Comparison of ENCODE assay signal across 8 mouse cellular contexts in genomic region chr10:59089861-59090621, GRCm38 (mm10).
DNase-seq lines count a peak whose midpoint lies in the region; ATAC-seq lines count a peak whose summit lies in the region.

No protein-coding gene starts in this region.

- WGBS in embryonic facial prominence, embryonic 11.5 days = 75% methylated on average over 14 of the region's 14 CpGs
- 81% methylated on average over 14 of the region's 14 CpGs for WGBS in embryonic facial prominence, embryonic 10.5 days
- 38% methylated on average over 14 of the region's 14 CpGs for WGBS in midbrain, embryonic 16.5 days

- H3K9me3 ChIP-seq in embryonic facial prominence, embryonic 11.5 days (replicated peaks; ENCODE audit: control insufficient read depth, low read length) = no peaks in the 10 kb centered on the region
- no peaks in the 10 kb centered on the region for H3K9me3 ChIP-seq in embryonic facial prominence, embryonic 10.5 days
- no peaks in the 10 kb centered on the region for H3K9me3 ChIP-seq in midbrain, embryonic 16.5 days (replicated peaks; ENCODE audit: control insufficient read depth, low read length, poor library complexity, severe bottlenecking)

- H3K9ac ChIP-seq in embryonic facial prominence, embryonic 11.5 days (replicated peaks; ENCODE audit: low read length) = no peak overlapping the region
- no peak overlapping the region for H3K9ac ChIP-seq in midbrain, embryonic 16.5 days (ENCODE audit: low read depth, low read length)

- H3K4me3 ChIP-seq in embryonic facial prominence, embryonic 11.5 days (ENCODE audit: low read depth, low read length) = no peak overlapping the region
- H3K4me3 ChIP-seq in embryonic facial prominence, embryonic 10.5 days = no peak overlapping the region
- H3K4me3 ChIP-seq in midbrain, embryonic 16.5 days (ENCODE audit: low read depth, low read length) = no peak overlapping the region

- H3K27ac ChIP-seq in embryonic facial prominence, embryonic 11.5 days (replicated peaks; ENCODE audit: low read depth, low read length) = no peak overlapping the region
- H3K27ac ChIP-seq in embryonic facial prominence, embryonic 10.5 days (replicated peaks) = no peak overlapping the region
- H3K27ac ChIP-seq in midbrain, embryonic 16.5 days (ENCODE audit: low read length) = peak overlapping the region; percentile 75

- no peaks in the 10 kb centered on the region for H3K36me3 ChIP-seq in embryonic facial prominence, embryonic 11.5 days (replicated peaks; ENCODE audit: control insufficient read depth, insufficient read depth, low read depth, low read length)
- no peaks in the 10 kb centered on the region for H3K36me3 ChIP-seq in embryonic facial prominence, embryonic 10.5 days (replicated peaks)
- no peaks in the 10 kb centered on the region for H3K36me3 ChIP-seq in midbrain, embryonic 16.5 days (ENCODE audit: control insufficient read depth, insufficient read depth, low read length)

- no peak overlapping the region for H3K4me2 ChIP-seq in embryonic facial prominence, embryonic 11.5 days (ENCODE audit: low read depth, low read length)
- peak overlapping the region; percentile 1; the same call in 1 of the 2 replicates for H3K4me2 ChIP-seq in midbrain, embryonic 16.5 days (ENCODE audit: low read length)

- H3K27me3 ChIP-seq in embryonic facial prominence, embryonic 11.5 days (ENCODE audit: control insufficient read depth, insufficient read depth, low read length) = no peaks in the 10 kb centered on the region
- H3K27me3 ChIP-seq in embryonic facial prominence, embryonic 10.5 days (replicated peaks; ENCODE audit: low read depth, poor library complexity, severe bottlenecking) = no peaks in the 10 kb centered on the region; the same call in 1 of the 2 replicates
- no peaks in the 10 kb centered on the region for H3K27me3 ChIP-seq in midbrain, embryonic 16.5 days (ENCODE audit: control insufficient read depth, insufficient read depth, low read depth, low read length)

- ATAC-seq in embryonic facial prominence, embryonic 11.5 days (replicated peaks; ENCODE audit: insufficient number of reproducible peaks, low FRiP score, low TSS enrichment, low read depth) = peak; percentile 85
- peak; percentile 94 for ATAC-seq in midbrain, embryonic 16.5 days

- no peaks in the 10 kb centered on the region for H3K4me1 ChIP-seq in embryonic facial prominence, embryonic 11.5 days (ENCODE audit: control insufficient read depth, insufficient read depth, low read length)
- peaks cover 16% of the 10 kb centered on the region for H3K4me1 ChIP-seq in embryonic facial prominence, embryonic 10.5 days
- peaks cover 41% of the 10 kb centered on the region for H3K4me1 ChIP-seq in midbrain, embryonic 16.5 days (ENCODE audit: control insufficient read depth, insufficient read depth, low read length)

- DNase-seq in embryonic facial prominence, embryonic 11.5 days (ENCODE audit: low spot score) = peak; percentile 6
- DNase-seq in embryonic facial prominence, embryonic 10.5 days (ENCODE audit: low spot score) = no peak
- peak; percentile 30 for DNase-seq in embryo, embryonic 11.5 days (ENCODE audit: low read depth, low spot score)
- DNase-seq in kidney, postnatal 10 days = peak; percentile 45
- DNase-seq in thymus, postnatal 4 days = no peak
- DNase-seq in cerebellum, adult 11 months = no peak
- DNase-seq in gastrocnemius, adult 18-20 months (ENCODE audit: low spot score) = no peak

Comparison
In these comparisons a context has a peak if more than half of its experiments do, and no peak if none do; other contexts are left out.
1. DNase-seq: peak in embryonic facial prominence, embryonic 11.5 days (single experiment), embryo, embryonic 11.5 days (single experiment) and kidney, postnatal 10 days (single experiment); none in embryonic facial prominence, embryonic 10.5 days (single experiment), thymus, postnatal 4 days (single experiment), cerebellum, adult 11 months (single experiment) and gastrocnemius, adult 18-20 months (single experiment).